Comparison of ENCODE assay signal across 11 mouse cellular contexts in the genomic region with DNA sequence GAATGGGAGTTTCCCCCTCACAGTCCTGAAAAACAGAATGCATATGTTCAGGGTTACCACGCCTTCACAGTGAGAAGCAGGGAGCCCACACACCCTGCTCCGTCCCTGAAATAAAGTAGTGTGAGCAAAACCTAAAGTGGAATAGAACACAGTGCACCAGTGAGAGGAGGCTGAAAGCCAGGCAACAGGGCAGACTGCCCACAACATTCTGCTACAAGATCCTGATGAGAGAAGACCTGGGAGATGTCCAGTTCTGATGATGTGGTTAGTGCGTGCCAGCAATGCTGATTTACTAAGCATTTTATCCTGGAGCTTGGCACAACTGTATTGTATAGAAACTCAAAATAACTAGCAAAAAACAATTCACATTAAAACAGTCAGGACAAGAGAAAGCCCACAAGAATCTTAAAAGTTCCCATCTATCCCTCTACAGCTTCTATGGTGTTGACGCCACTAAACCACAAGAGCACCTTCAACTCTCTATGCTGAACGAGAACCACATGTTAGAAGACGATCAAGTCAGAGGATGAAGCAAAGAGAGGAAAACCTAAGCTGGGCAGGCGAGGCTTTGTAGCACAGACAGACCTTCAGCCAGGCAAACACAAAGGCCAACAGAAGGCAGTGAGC. TPM values are rescaled to one million over a fixed set of nuclear protein-coding genes. Genes with fewer than 3 reads are reported as not detected.
A peak's percentile ranks its signal among the peaks of the same experiment; 100 is the strongest.
DNase-seq lines count a peak whose midpoint lies in the region; ATAC-seq and TF ChIP-seq lines count a peak whose summit lies in the region.
"Had no signal": no experiment of that assay in that cellular context is flagged by ENCODE, and none has a peak within 500 bp of the region (broad histone marks: within the 10 kb centered on the region; RNA-seq: fewer than 3 reads in every experiment).

No protein-coding gene starts in this region.

- peaks cover 42% of the 10 kb centered on the region for H3K36me3 ChIP-seq in liver, postnatal 0 days (replicated peaks; ENCODE audit: insufficient read depth, low read length)

- no peaks in the 10 kb centered on the region for H3K9me3 ChIP-seq in liver, postnatal 0 days (ENCODE audit: low read length)
- H3K9me3 ChIP-seq: heart, embryonic 15.5 days; midbrain, embryonic 12.5 days had no signal

- no peak for TF ChIP-seq EP300 in liver, postnatal 0 days (IDR thresholded peaks at IDR 0.05; ENCODE audit: low read depth)

- no peak overlapping the region for H3K27ac ChIP-seq in liver, postnatal 0 days (ENCODE audit: low read depth)
- H3K27ac ChIP-seq: heart, embryonic 15.5 days; kidney, postnatal 0 days; midbrain, embryonic 12.5 days had no signal

- peak; percentile 24 for DNase-seq in adrenal gland, adult 2 months
- no peak for DNase-seq in adrenal gland, postnatal 4 days (ENCODE audit: low spot score in 2 of 2)
- DNase-seq in 3T3-L1 (ENCODE audit: low read depth, low spot score), result peak; percentile 80
- peak; percentile 55 to 59 for DNase-seq in frontal cortex, postnatal 36 days (ENCODE audit: low spot score in 2 of 2)
- peak; percentile 60 to 74 for DNase-seq in left cerebral cortex, postnatal 36 days (ENCODE audit: low spot score in 2 of 2)
- DNase-seq in liver, postnatal 0 days, result no peak
- DNase-seq in kidney, adult 11 months, result no peak
- DNase-seq in adrenal gland, postnatal 25 days, result no peak

- no peaks in the 10 kb centered on the region for H3K27me3 ChIP-seq in liver, postnatal 0 days (ENCODE audit: insufficient read depth, low read length)
- H3K27me3 ChIP-seq: heart, embryonic 15.5 days; midbrain, embryonic 12.5 days had no signal

- no peak for ATAC-seq in liver, postnatal 0 days

- 83% methylated on average over 7 of the region's 7 CpGs for WGBS in liver, postnatal 0 days (ENCODE audit: insufficient replicate concordance)

- intact Hi-C loops in left cerebral cortex, postnatal 36 days (cut with DNase I), result no loop called here

- H3K9ac ChIP-seq in liver, postnatal 0 days (replicated peaks), result no peak overlapping the region
- H3K9ac ChIP-seq: heart, embryonic 15.5 days; midbrain, embryonic 12.5 days had no signal

- no peak for TF ChIP-seq CTCF in liver, postnatal 0 days (IDR thresholded peaks at IDR 0.05; ENCODE audit: low read depth)

- H3K4me3 ChIP-seq in liver, postnatal 0 days (ENCODE audit: low read depth, low read length), result no peak overlapping the region
- H3K4me3 ChIP-seq: heart, embryonic 15.5 days; midbrain, embryonic 12.5 days had no signal

- H3K4me1 ChIP-seq in liver, postnatal 0 days (ENCODE audit: insufficient read depth), result peaks cover 7% of the 10 kb centered on the region

- H3K4me2 ChIP-seq in liver, postnatal 0 days (ENCODE audit: low read depth, low read length), result no peak overlapping the region
- H3K4me2 ChIP-seq: heart, embryonic 15.5 days; midbrain, embryonic 12.5 days had no signal

RNA-seq across cellular contexts. Expression of a gene that starts 6.9 kb away (rescaled TPM):
- 10 to 100 TPM; 36.0 to 44.7 TPM for total RNA-seq in adrenal gland, adult 2 months (2021)
- 73.3 and 75.3 TPM in 2 replicates for polyA plus RNA-seq in adrenal gland, adult 2 months (2012; rRNA removed)
- 10 to 100 TPM; 86.5 to 97.9 TPM for total RNA-seq in adrenal gland, postnatal 4 days (2021)
- total RNA-seq in left cerebral cortex, postnatal 36 days (2021), result 10 to 100 TPM; 36.6 to 59.2 TPM
- polyA plus RNA-seq in liver, postnatal 0 days (2015; fragmentation: Nextera tagmentation; extraction: Ambion mirVana), result 12.1 and 13.0 TPM in 2 replicates
- 76.1 and 77.4 TPM in 2 replicates for total RNA-seq in adrenal gland, postnatal 25 days (2021)

Comparison
In these comparisons a context has a peak if more than half of its experiments do, and no peak if none do; other contexts are left out.
1. DNase-seq: peak in adrenal gland, adult 2 months (single experiment), 3T3-L1 (single experiment), frontal cortex, postnatal 36 days (2 of 2) and left cerebral cortex, postnatal 36 days (2 of 2); none in adrenal gland, postnatal 4 days (0 of 2), liver, postnatal 0 days (single experiment), kidney, adult 11 months (single experiment) and adrenal gland, postnatal 25 days (single experiment).